Mouse (Mus musculus): ENCODE measurements around the gene Hecw2.

Hecw2 gene

DNA sequence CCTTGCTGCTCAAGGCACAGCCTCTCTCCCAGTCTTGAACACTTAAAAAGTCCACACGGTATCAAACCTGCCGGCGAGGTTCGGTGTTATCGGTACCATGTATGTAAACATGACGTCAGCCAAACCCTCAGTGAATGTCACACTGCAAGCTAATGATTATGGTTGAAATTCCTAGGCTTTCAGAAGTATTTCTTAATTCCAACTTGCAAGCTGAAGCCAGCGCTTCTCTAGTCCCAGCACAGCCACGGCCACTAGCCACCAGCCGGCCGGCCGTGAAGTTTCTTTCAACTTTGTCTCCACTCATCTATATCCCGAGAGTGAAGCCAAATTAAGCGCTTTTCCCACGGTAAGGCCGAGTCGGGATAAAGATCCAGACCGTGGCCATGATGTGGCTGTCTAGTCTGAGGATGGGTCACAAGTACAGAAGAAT lies 410.7 kb downstream of the Hecw2 start:
- DNase-seq (ENCODE audit: low spot score in 2 of 2) = no peak

DNA sequence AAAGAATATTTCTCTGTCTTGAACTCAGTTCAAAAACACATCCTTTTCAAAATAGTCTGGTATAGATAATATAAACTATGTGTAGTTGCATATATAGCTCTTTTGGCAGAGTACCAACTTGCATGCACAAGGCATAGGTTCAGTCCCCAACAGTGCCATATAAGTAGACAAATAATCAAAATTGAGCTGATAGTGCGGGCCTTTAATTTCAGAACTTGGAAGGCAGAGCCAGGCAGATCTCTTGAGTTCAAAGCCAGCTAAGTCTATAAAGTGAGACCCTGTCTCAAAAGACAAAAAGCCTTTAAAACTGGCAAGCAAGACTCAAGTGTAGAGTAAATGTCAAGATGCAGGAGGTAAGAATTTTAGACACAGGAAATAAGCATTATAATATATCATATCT lies 412.0 kb downstream of the Hecw2 start:
- DNase-seq (ENCODE audit: low spot score in 2 of 2) = no peak

GRCm38 (mm10) chr1:53782079-53782478 lies 412.9 kb downstream of the Hecw2 start:
- DNase-seq (ENCODE audit: low spot score in 2 of 2) = no peak

DNA sequence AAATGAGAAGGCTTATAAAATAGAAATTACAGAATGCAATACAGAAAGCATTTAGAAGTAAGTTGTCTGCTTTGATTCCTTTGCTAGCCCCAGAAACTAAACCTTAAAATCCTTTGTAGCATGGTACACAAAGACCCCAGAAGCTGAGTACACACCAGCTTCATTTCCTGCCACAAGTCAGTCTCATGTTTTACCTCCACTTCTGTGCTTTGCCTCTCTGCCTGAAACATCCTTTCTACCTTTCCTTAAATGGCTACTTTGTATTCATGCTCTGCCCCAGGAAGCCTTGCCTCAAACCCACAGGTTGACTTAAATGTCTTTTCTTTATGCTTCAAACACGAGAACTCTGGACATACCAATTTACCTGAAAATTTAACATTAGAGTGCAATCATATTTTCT lies 413.7 kb downstream of the Hecw2 start:
- no peak for DNase-seq (ENCODE audit: low spot score in 2 of 2)

DNA sequence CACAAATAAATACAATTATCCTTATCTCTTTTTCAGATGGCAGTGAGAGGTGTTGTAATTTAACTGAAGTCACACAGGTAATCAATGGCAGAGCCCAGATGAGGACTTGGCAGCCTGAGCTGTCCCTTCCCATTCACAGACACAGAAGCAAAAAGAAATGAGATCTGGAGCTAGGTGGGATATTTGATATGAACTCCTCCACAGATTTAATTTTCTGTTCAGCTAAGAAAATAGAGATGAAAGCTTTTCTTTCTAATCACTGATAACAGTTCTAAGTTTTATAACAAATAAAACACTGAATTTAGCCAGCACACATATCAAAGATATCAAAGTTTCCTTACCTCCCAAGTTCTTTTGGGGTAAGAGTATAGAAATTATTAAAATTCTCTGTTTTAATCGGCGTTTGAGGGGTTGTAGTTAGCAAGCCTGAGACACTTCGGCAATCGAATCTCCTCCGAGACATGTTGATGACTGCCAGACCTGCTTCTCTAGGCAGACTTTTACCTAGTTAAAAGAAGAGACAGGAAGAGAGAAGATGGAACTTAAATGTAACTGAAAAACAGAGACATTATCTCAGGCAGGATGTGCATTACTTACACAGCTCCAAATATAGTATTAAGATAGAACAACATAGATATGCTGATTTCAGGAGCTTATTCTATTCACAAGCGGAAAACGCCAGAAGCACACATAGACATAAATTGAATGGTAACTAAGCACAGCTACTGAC lies 418.6 kb downstream of the Hecw2 start:
- no peak for DNase-seq (ENCODE audit: low spot score in 2 of 2)

- DNase-seq (ENCODE audit: low spot score in 2 of 2) = no peak
Observed at GRCm38 (mm10) chr1:53775545-53775944, 419.4 kb downstream of the Hecw2 start.

- DNase-seq (ENCODE audit: low spot score in 2 of 2) = no peak
Observed at GRCm38 (mm10) chr1:53775036-53775435, 419.9 kb downstream of the Hecw2 start.

DNA sequence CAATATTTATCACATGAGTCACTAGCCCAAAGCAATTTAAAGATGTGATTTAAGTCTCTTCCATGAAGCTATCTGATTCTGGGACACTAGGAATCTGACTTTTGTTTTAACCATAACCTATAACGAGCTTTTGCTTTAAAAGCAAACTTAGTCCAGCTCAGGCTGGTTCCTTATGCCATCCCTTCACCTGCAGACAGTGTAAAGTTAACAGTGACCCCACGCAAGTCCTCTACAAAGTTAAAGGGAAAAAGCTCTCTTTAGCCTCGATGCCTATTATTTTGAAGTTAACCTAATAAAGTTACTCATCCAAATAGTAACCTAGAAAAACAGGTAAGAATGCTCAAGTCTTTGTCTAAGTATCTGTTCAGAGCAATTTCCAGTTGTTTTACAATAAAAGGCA lies 420.4 kb downstream of the Hecw2 start:
- no peak for DNase-seq (ENCODE audit: low spot score in 2 of 2)

- no peak for DNase-seq (ENCODE audit: low spot score in 2 of 2)
Observed at GRCm38 (mm10) chr1:53773994-53774393, 421.0 kb downstream of the Hecw2 start.

DNA sequence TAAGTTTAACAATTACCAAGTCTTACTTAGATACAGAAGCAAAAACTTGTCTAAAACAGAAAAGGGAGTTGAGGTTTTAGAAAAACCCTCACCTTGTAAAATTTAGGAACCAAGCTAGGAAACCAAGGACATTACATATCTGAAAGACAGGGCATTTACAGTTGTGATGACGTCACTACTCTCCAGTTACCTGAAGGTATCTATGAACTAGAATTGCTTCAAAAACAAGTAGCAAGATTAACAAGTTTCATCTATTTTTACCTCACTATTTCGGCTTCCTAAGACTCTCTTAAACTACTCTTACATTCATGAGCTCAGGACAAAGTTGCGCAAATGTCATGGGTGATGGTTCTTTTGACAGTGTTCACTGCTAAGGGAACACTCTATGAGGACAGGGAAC lies 422.0 kb downstream of the Hecw2 start:
- DNase-seq (ENCODE audit: low spot score in 2 of 2) = no peak

DNA sequence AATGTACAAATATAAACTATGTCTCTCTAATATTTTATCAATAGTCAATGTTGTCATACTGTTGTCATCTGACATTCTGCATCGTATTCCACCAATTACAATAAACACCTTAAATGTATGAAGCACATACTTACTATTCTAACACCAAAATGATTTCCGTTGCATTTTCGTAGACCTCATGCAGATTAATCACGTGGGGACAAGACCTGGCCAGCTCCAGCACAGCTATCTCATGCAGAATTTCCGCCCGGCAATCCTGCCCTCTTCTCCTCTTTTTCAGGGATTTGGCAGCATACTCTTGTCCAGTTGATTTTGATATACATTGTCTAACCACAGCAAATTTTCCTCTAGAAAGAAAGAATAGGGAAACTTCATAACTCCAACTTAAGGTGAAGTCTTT lies 423.5 kb downstream of the Hecw2 start:
- DNase-seq (ENCODE audit: low spot score in 2 of 2) = no peak

DNA sequence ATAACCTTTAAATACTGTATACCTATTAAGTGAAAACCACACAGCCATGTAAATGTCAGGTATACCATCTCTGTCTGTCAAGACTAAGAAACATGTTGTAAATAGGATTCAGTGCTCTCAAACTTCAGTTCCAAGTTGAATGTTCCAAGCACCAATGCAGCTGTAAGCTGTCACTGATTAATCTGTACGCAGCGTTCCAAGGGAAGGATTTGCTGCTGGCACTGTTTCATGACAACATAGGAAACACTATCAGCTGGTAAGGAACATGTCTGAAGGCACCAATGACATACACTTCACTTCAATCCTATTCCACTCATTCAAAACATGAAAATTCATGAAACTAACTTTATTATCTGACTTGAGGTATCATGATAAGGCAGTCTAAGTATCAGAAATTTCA lies 428.9 kb downstream of the Hecw2 start:
- no peak for DNase-seq (ENCODE audit: low spot score in 2 of 2)

DNA sequence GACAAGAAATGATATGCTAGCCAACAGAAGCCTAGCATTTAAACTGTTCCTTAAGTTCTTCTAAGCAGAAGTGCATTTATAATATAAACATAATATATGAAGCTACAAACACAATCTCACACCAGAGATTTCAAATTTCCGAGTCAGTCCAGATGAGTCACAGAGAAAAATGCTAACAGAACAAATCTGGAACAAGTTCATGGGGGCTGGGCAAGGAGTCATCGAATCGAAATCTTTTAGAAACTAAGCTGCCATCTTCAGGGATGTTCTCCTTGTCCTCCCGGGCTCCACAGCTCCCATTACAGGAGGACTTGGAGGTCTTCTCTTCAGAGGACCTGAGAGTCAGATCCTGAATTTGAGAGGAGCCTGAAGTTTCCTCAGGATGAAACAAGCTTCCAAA lies 437.7 kb downstream of the Hecw2 start:
- DNase-seq (ENCODE audit: low spot score in 2 of 2) = no peak

All from frontal cortex, postnatal 10 days (tissue).